Mouse (Mus musculus) erythroblast, embryonic 14.5 days (primary cell): ENCODE data around the gene Xpnpep1.

Experiments
- GATA1 ChIP-seq: IDR thresholded peaks from 2 replicates; pipeline ENCODE4 v1.6.1; 2012; ENCODE audit warnings: low read length, inconsistent platforms, mixed read lengths
- TAL1 ChIP-seq: IDR thresholded peaks from 3 replicates; pipeline ENCODE4 v1.6.1; 2012; ENCODE audit warnings: low read length, inconsistent platforms, mixed read lengths

GRCm38 (mm10) chr19:53066934-53067333 lies 26.9 kb upstream of the Xpnpep1 start:
- TF ChIP-seq GATA1 (no peak), TAL1 (no peak)
